Mouse (Mus musculus) heart, adult 18-20 months (tissue): Measurements from ENCODE around the gene Cryba4. TPM values are rescaled to one million over a fixed set of nuclear protein-coding genes. Genes with fewer than 3 reads are reported as not detected.

Source experiments
- DNase-seq, 2 experiments: peaks; one replicate each; pipeline ENCODE4 v3.0.0; 2021 to 2022; ENCODE audit warnings: mixed read lengths in 1 of 2
- total RNA-seq, 2 experiments: library from RNA; stranded (reverse); gene quantifications; 2 replicates each; pipeline ENCODE4 v1.2.3; 2021

Cryba4 gene
- total RNA-seq, 2 experiments from 2014 or later: 5.7 to 6.6 TPM

GRCm38 (mm10) chr5:112266011-112266777 is 13.9 kb upstream of the Cryba4 start:
- DNase-seq: no peak

GRCm38 (mm10) chr5:112265515-112265914 is 13.2 kb upstream of the Cryba4 start:
- peak; percentile 29 to 66 for DNase-seq

DNA sequence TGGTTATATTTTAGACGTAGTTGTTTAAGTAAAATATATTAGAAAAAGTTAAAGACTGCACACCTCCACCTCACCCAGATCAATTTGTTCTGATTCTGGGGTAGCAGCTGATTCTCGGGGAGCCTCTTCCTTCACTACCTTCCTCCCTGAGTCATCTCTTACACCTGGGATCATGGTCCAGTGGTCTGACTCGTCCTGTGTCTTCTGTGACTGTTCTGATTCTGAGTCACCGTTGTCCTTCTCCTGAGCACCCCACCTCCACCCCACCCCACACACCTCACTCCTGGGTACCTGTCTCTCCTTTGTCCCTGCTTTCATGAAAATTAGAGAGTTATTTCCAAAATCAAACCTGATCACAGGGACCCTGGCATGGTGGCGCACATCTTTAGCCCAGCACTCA is 12.8 kb upstream of the Cryba4 start:
- no peak for DNase-seq

GRCm38 (mm10) chr5:112264099-112264498 is 11.8 kb upstream of the Cryba4 start:
- no peak for DNase-seq

GRCm38 (mm10) chr5:112260818-112261217 is 8.5 kb upstream of the Cryba4 start:
- DNase-seq: no peak

- no peak for DNase-seq
Observed at GRCm38 (mm10) chr5:112259862-112260650, 7.7 kb upstream of the Cryba4 start.

DNA sequence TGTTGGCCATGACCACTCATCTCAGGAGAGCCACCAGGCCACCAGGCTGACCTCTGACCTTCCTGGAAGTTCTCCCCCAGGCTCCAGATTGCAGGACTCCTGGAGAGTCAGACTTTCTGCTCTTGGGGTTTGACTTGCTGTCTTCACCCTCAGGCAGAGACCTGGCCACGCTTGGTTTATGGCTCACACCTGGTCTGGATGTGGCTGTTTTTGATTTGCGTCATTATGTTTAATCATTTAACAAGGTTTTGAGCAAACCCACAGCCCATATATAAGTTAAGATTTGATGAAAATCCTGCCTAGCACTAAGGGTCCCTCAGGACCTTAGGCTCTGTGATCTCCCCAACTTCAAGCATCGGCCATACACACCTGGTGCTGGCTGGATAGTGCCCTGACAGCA is 5.6 kb upstream of the Cryba4 start:
- no peak for DNase-seq

DNA sequence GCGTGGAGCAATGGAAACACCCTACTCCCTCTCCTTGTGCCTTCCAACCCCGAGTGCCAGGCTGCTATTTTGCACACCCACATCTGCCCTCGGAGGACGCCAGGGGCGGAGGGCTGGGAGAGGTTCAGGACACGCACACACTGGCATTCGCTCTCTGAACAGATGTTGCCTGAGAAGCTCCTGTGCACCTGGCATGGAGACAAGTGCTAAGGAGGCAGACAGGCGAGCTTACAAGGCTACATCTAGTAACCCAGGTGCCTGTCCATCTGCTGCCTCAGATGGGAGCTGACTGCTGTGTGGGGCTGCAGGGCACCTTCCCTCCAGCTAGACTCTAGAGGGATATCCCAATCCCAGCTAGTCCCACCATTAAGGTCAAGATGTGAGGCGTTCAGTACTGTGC is 4.1 kb upstream of the Cryba4 start:
- DNase-seq: no peak

GRCm38 (mm10) chr5:112255426-112255825 is 3.1 kb upstream of the Cryba4 start, which contains the start of gene Crybb1:
Crybb1 (plus strand) TSS chr5:112255815.
- DNase-seq: peak; percentile 84 to 87

DNA sequence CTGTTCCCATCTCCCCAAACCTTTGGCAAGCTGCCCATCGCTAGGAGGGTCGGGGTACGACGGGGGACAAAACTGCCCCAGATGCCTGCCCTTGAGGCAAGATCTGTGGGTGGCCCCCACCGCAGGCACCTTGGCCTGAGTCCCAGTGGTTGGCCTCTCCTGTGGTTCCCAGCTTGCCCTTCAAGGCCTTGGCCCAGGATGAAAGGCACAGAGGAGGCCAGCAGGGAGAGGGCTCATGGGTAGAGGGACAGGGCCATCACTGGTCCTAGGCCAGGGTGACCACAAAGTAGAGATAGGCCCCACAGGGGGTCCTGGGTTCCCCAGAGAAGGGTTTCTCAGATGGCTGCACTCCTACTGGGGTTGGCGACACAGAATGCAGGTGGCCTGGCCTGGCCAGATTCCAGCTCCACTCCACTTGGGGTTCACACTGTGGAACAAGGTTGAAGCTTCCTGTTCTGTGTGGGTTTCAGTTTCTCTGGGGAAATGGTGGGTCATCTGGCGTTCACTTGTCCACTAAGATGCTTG is 2.0 kb upstream of the Cryba4 start:
- peak; percentile 82 to 84 for DNase-seq

- peak; percentile 55 to 66 for DNase-seq
Observed at GRCm38 (mm10) chr5:112253169-112253568, 851 bp upstream of the Cryba4 start.

- DNase-seq: no peak
Observed at GRCm38 (mm10) chr5:112249106-112249505, 3.2 kb downstream of the Cryba4 start.

- no peak for DNase-seq
Observed at GRCm38 (mm10) chr5:112247399-112247798, 4.9 kb downstream of the Cryba4 start.

- no peak for DNase-seq
Observed at GRCm38 (mm10) chr5:112244890-112245615, 7.3 kb downstream of the Cryba4 start.

- no peak for DNase-seq
Observed at GRCm38 (mm10) chr5:112244275-112244562, 8.1 kb downstream of the Cryba4 start.

GRCm38 (mm10) chr5:112243539-112244274 is 8.6 kb downstream of the Cryba4 start:
- peak in 1 of 2 experiments; percentile 19 for DNase-seq

DNA sequence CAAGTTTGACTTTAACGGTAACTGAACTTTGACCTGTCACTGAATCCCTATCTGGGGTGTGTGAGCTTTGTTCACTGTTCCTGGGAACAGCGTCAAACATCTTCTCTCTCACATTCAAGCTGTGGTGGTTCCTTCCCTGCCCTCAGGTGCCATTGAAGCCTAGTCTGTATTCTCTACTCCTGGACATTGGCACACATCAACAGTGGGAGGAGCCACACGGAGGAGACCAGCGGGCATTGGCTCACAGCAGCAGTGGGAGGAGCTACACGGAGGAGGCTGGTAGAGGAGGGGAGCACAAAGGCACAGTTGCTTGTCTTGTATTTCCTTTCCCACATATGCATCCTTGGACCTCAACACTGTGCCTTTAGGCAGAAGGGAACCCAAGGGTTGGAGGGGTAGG is 9.3 kb downstream of the Cryba4 start:
- no peak for DNase-seq

DNA sequence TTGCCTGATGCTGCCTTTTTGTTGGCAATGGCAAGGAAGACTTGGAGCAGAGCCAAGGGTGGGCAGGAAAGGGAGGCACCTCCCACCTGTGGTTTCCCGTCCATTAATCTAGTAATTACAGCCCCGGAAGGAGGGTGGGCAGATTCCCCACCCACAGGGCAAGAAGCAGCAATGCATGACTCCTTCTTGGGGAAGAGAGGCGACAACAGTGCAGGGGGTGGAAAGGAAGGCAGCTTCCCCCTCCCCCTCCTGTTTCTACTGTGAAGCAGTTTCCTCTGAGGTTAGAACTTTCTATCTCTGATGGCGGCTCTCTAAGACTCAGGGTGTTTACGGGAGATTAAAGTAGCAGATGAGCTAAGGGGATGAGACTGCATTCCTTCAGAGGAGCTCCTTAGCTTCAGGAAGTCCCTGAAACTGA is 9.9 kb downstream of the Cryba4 start:
- peak; percentile 49 to 66 for DNase-seq

- DNase-seq: no peak
Observed at GRCm38 (mm10) chr5:112241849-112242248, 10.5 kb downstream of the Cryba4 start.

DNA sequence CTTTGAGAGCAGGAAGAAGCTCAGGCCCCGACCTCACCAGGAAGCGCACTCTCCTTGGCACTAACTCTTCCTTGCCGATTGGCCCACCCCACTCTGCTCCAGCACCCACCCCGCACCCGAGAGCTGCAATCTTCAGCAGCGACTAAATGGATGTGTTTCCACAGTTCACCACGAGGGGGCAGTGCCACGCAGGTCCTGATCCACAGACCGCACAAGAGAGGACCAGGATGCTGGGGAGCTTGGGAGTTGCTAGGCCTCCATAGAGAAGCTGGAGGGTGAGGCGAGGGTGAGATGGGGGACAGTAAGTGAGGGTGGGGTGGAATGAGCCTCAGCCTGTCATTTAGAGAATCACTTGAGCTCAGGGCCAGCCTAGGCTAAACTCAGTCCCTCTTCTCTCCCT is 11.6 kb downstream of the Cryba4 start:
- peak; percentile 86 to 94 for DNase-seq

GRCm38 (mm10) chr5:112238781-112239482 is 13.4 kb downstream of the Cryba4 start:
- no peak for DNase-seq
